Mouse (Mus musculus): ENCODE results near the gene Pidd1. TPM values are rescaled to one million over a fixed set of nuclear protein-coding genes. Genes with fewer than 3 reads are reported as not detected.

Pidd1 gene
- total RNA-seq, 2 experiments from 2014 or later = 0.64 to 0.96 TPM

- intact Hi-C loops (cut with DNase I) = no loop called here
- no peak for DNase-seq (ENCODE audit: low spot score in 2 of 2)
These were observed 49.7 kb downstream of the Pidd1 start for GRCm38 (mm10) chr7:141394158-141394557.

GRCm38 (mm10) chr7:141392552-141393222 is 51.1 kb downstream of the Pidd1 start:
- intact Hi-C loops (cut with DNase I) = no loop called here
- no peak for DNase-seq (ENCODE audit: low spot score in 2 of 2)

DNA sequence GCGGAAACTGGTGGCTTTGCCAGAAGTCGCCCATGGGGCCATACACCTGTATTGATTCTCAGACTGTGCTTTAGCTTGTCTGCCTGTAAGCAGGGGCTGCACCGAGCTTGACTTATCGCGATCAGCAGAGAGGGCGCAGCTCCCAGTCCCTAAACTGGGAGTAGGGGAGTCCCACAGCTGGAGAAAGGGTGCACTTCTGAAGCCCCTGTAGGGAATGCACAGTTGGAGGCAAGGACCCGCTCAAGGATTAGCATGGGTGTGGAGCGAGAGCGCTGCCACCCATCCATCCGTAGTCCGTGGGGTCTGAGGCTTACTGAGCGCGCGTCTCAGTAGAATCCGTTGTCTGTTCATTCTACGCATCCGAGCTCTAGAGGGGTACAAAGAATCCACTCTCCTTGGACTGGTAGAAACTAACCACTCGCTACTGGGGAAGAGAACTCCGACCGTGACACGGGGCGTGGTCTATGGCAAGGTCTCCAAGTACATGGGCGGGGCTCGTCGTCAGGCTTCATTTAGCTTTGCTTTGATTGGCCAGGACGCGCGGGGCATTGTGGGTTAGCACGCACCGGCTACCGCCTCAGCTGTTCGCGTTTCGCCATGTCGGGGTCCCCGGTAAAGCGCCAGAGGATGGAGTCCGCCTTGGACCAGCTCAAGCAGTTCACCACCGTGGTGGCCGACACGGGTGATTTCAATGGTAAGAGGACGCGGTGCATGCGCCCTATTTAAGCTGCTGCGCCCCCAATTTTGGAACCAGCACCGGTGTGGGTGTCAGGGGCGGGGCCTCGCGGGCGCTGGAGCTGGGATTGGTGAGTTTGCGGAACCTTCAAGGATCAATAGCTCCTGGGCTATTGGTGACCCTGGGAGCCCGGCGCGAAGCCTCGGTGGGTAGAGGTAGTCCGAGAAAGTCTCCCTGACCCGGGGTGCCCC is 51.9 kb downstream of the Pidd1 start, which contains the start of gene Taldo1:
Taldo1 (plus strand) TSS at position 575 of the 927 bp plus-strand sequence.
- intact Hi-C loops (cut with DNase I) = no loop called here

DNA sequence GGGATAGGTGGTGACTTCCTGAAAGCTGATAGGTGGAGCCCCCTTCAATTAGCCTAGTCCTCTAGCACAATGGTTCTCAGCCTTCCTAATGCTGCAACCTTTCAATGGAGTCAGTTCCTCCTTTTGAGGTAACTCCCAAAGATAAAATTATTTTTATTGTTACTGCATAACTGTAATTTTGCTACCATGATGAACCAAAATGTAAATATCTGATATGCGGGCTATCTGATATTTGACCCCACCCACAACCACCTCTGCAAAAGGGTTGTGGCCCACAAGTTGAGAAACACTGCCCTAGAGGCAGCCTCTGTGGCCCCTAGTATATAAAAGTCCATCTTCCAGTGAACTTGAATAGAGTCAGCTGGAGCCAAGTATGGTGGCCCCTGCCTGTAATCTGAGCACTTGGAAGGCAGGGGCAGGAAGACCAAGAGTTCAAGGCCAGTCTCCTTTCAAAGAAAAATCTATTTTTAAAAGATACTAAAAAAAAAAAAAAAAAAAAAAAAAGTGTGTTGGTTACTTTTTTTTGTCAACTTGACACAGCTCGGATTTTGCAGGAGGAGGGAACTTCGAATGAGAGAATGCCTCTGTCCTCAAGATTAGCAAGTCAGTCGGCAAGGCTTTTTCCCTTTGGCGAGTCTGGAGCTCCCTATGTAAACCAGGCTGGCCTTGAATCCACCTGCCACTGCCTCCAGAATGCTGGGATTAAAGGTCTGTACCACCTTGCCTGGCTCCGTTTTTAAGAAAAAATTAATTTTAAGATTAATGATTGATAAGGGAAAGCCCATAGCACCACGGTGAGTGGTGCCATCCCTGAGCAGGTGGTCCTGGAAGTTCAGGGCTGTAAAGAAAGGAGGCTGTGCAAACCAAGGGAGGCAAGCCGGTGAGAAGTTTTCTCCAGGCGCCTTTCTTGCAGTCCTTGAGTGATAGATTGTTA is 53.2 kb downstream of the Pidd1 start:
- no peak for DNase-seq (ENCODE audit: low spot score in 2 of 2)
- intact Hi-C loops (cut with DNase I) = no loop called here

More for the DNA sequence above, 51.9 kb downstream of the Pidd1 start, which contains the start of gene Taldo1:
- DNase-seq (ENCODE audit: low spot score in 2 of 2) = peak; percentile 97

- intact Hi-C loops (cut with DNase I) = no loop called here
- DNase-seq (ENCODE audit: low spot score in 2 of 2) = no peak
These were observed 55.2 kb downstream of the Pidd1 start for GRCm38 (mm10) chr7:141388487-141389109.

Other genes with a start within 250 kb of the Pidd1 start
- 1 to 10 TPM; 3.1 to 4.4 TPM for gene Lrrc56, start 249.9 kb downstream of the Pidd1 start, total RNA-seq (2021)
- gene Lmntd2, start 229.9 kb downstream of the Pidd1 start, total RNA-seq (2021) = not detected
- gene Rassf7, start 228.2 kb downstream of the Pidd1 start, total RNA-seq (2021) = 1 to 10 TPM in 1 of 2 experiments, under 1 TPM in 1; 0.78 to 1.5 TPM
- 10 to 100 TPM; 75.5 to 76.4 TPM for gene Phrf1, start 215.2 kb downstream of the Pidd1 start, total RNA-seq (2021)
- 1 to 10 TPM in 1 of 2 experiments, under 1 TPM in 1; 0.78 to 1.1 TPM for gene Irf7, start 177.5 kb downstream of the Pidd1 start, total RNA-seq (2021)
- not detected for gene Cdhr5, start 167.2 kb downstream of the Pidd1 start, total RNA-seq (2021)
- gene Sct, start 164.9 kb downstream of the Pidd1 start, total RNA-seq (2021) = not detected
- under 1 TPM; 0.41 to 0.66 TPM for gene Drd4, start 152.0 kb downstream of the Pidd1 start, total RNA-seq (2021)
- 10 to 100 TPM; 71.8 to 76.6 TPM for gene Deaf1, start 116.3 kb downstream of the Pidd1 start, total RNA-seq (2021)
- 10 to 100 TPM; 33.4 to 34.6 TPM for gene Tmem80, start 116.3 kb downstream of the Pidd1 start, total RNA-seq (2021)
- 1 to 10 TPM; 3.0 to 3.3 TPM for gene Eps8l2, start 105.1 kb downstream of the Pidd1 start, total RNA-seq (2021)
- gene Taldo1, start 51.8 kb downstream of the Pidd1 start, total RNA-seq (2021) = 100 to 1,000 TPM; 103 TPM
- 10 to 100 TPM; 41.3 to 48.4 TPM for gene Gatd1, start 29.9 kb downstream of the Pidd1 start, total RNA-seq (2021)
- 100 to 1,000 TPM; 288 to 314 TPM for gene Cend1, start 14.5 kb downstream of the Pidd1 start, total RNA-seq (2021)
- gene Slc25a22, start 6.1 kb downstream of the Pidd1 start, total RNA-seq (2021) = 100 to 1,000 TPM; 292 to 311 TPM
- 100 to 1,000 TPM; 488 to 498 TPM for gene Rplp2, start 3.3 kb upstream of the Pidd1 start, total RNA-seq (2021)
- gene Pnpla2, start 11.2 kb upstream of the Pidd1 start, total RNA-seq (2021) = 10 to 100 TPM; 21.4 to 28.6 TPM
- gene Cracr2b, start 17.1 kb upstream of the Pidd1 start, total RNA-seq (2021) = 1 to 10 TPM; 2.5 to 4.1 TPM
- gene Cd151, start 23.4 kb upstream of the Pidd1 start, total RNA-seq (2021) = 10 to 100 TPM; 25.3 to 29.6 TPM
- gene Polr2l, start 31.1 kb upstream of the Pidd1 start, total RNA-seq (2021) = 10 to 100 TPM; 40.8 to 45.7 TPM
- 10 to 100 TPM; 13.8 to 16.6 TPM for gene Tspan4, start 31.2 kb upstream of the Pidd1 start, total RNA-seq (2021)
- gene Chid1, start 95.8 kb upstream of the Pidd1 start, total RNA-seq (2021) = 10 to 100 TPM; 66.7 to 68.0 TPM
- 100 to 1,000 TPM; 194 to 208 TPM for gene Ap2a2, start 118.1 kb upstream of the Pidd1 start, total RNA-seq (2021)
- not detected for gene Muc6, start 211.3 kb upstream of the Pidd1 start, total RNA-seq (2021)
- under 1 TPM in 1 of 2 experiments, not detected in 1; 0.43 TPM for gene Muc2, start 246.3 kb upstream of the Pidd1 start, total RNA-seq (2021)